Mouse (Mus musculus): Measurements from ENCODE around the gene Syce2. TPM values are rescaled to one million over a fixed set of nuclear protein-coding genes. Genes with fewer than 3 reads are reported as not detected.

Syce2 gene
- polyA plus RNA-seq, 1 experiment from 2014 or later, result 60.7 TPM

DNA sequence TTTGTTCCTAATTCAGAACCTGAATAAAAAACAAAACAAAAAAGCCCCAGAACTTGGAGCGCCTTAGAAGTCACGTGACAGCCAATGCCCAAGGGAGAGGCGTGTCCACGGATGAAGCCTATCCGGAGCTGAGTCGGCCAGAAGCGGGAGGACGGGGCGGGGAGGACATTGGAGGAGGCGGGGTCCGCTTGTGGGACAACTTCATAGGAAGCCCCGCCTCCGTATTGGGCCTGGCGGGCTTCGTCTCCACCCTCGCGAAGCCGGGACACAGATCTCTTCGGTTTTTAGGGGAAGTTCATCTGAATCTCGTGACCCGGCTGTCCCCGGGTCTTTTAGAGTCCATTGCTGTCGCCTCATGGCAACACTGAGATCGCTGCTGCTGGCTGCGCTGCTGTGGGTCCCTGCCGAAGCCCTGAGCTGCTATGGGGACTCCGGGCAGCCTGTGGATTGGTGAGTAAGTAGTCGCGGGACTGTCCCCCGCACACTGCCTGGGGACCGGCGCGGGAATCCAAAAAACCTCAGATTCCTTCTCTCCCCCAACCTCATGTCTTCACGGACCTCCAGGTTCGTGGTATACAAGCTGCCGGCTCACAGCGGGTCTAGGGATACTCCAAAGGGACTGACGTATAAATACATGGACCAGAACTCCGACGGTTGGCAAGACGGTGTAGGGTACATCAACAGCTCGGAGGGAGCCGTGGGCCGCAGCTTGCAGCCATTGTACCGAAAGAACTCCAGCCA is 36.7 kb downstream of the Syce2 start, which contains the start of gene Dnase2a:
Gene Dnase2a, plus strand, starts transcription at position 140 of the 741 bp plus-strand sequence.
- Histone ChIP-seq H3K9ac (replicated peaks; ENCODE audit: low read length) (peak within 1 kb of the TSS; percentile 75), H3K4me3 (ENCODE audit: low read length) (peak within 1 kb of the TSS; percentile 57), H3K27me3 (ENCODE audit: insufficient read depth, low read length) (peaks cover 28% of the 10 kb centered on the region), H3K27ac (ENCODE audit: low read length) (no peak within 1 kb of the TSS), H3K36me3 (ENCODE audit: insufficient read depth, low read length) (no peaks in the 10 kb centered on the region), H3K4me2 (replicated peaks; ENCODE audit: low read depth, low read length) (peak within 1 kb of the TSS; percentile 93), H3K4me1 (ENCODE audit: insufficient read depth, low read length) (peaks cover 13% of the 10 kb centered on the region), H3K9me3 (ENCODE audit: low read length) (no peaks in the 10 kb centered on the region)
- ATAC-seq (ENCODE audit: low FRiP score, low TSS enrichment), result peak; percentile 89
- WGBS, result under 1% methylated on average over 45 of the region's 45 CpGs

DNA sequence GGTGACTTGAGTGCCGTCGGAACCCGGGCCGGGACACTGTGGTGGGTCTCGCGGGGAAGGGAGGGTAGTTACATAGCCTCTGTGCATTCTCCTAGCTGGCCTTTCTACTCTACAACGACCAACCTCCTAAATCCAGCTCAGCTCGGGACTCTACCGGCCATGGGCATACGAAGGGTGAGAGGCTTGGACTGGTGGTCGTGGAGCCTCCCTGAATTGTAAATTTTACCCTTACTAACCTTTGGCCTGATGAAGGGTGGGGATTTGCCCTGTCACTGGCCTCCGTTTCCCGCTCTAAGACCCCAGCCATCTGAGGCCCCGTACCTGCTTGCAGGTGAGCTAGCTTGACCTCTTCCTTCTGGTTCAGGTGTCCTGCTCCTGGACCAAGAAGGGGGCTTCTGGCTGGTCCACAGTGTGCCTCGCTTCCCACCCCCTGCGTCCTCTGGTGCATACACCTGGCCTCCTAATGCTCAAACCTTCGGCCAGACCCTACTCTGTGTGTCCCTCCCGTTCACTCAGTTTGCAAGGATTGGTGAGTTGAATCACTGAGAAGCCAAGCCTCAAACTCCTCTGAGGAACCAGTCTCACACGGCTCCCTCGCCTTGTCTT is 37.4 kb downstream of the Syce2 start:
- peaks cover 11% of the 10 kb centered on the region for H3K4me1 ChIP-seq (ENCODE audit: insufficient read depth, low read length)
- H3K9me3 ChIP-seq (ENCODE audit: low read length), result no peaks in the 10 kb centered on the region
- WGBS, result 52% methylated on average over 20 of the region's 20 CpGs
- peaks cover 33% of the 10 kb centered on the region for H3K27me3 ChIP-seq (ENCODE audit: insufficient read depth, low read length)
- no peak for ATAC-seq (ENCODE audit: low FRiP score, low TSS enrichment)
- peak overlapping the region; percentile 57 for H3K4me3 ChIP-seq (ENCODE audit: low read length)
- peak overlapping the region; percentile 75 for H3K9ac ChIP-seq (replicated peaks; ENCODE audit: low read length)
- peak overlapping the region; percentile 93 for H3K4me2 ChIP-seq (replicated peaks; ENCODE audit: low read depth, low read length)
- H3K27ac ChIP-seq (ENCODE audit: low read length), result no peak overlapping the region
- no peaks in the 10 kb centered on the region for H3K36me3 ChIP-seq (ENCODE audit: insufficient read depth, low read length)

DNA sequence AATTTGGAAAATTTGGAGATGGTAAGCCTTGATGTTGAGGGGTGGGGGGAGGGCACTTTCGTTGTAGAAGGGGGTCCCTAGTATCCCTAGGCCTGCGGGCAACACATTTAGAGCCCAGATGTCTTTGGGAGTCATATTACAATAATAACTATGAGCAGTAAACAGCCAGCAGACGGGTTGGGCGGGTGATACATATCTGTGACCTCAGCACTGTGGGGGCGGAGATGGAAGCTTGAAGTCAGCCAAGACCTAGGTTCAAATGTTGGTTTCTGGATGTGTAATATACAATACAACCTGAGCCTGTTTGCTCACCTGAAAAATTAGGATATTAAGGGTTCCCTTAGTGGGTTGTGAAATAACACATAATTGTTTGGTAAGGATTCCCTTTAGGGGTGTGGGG is 38.0 kb downstream of the Syce2 start:
- WGBS, result 60% methylated on average over 5 of the region's 5 CpGs
- peaks cover 33% of the 10 kb centered on the region for H3K27me3 ChIP-seq (ENCODE audit: insufficient read depth, low read length)
- no peak for ATAC-seq (ENCODE audit: low FRiP score, low TSS enrichment)
- H3K9me3 ChIP-seq (ENCODE audit: low read length), result no peaks in the 10 kb centered on the region
- H3K36me3 ChIP-seq (ENCODE audit: insufficient read depth, low read length), result no peaks in the 10 kb centered on the region
- H3K4me3 ChIP-seq (ENCODE audit: low read length), result no peak overlapping the region
- no peak overlapping the region for H3K4me2 ChIP-seq (replicated peaks; ENCODE audit: low read depth, low read length)
- H3K27ac ChIP-seq (ENCODE audit: low read length), result no peak overlapping the region
- H3K4me1 ChIP-seq (ENCODE audit: insufficient read depth, low read length), result peaks cover 11% of the 10 kb centered on the region
- no peak overlapping the region for H3K9ac ChIP-seq (replicated peaks; ENCODE audit: low read length)

DNA sequence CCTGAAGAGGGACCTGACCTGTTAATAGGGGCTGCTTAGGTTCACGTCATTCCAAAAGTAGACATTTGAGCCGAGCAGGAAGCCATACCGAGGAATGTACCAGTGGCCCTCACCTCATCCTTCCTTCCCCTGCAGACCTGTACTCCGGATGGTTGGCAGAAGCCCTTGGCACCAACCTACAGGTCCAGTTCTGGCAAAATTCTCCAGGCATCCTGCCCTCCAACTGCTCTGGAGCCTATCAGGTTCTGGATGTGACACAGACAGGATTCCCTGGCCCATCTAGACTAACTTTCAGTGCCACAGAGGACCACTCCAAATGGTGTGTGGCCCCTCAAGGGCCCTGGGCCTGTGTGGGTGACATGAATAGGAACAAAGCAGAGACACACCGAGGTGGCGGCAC is 38.6 kb downstream of the Syce2 start:
- Histone ChIP-seq H3K4me2 (replicated peaks; ENCODE audit: low read depth, low read length) (no peak overlapping the region), H3K36me3 (ENCODE audit: insufficient read depth, low read length) (no peaks in the 10 kb centered on the region), H3K4me3 (ENCODE audit: low read length) (no peak overlapping the region), H3K27ac (ENCODE audit: low read length) (no peak overlapping the region), H3K9ac (replicated peaks; ENCODE audit: low read length) (0 out of 2 replicates have a peak overlapping the region, but pooled peaks have one; percentile 15), H3K9me3 (ENCODE audit: low read length) (no peaks in the 10 kb centered on the region), H3K4me1 (ENCODE audit: insufficient read depth, low read length) (peaks cover 11% of the 10 kb centered on the region), H3K27me3 (ENCODE audit: insufficient read depth, low read length) (peaks cover 33% of the 10 kb centered on the region)
- ATAC-seq (ENCODE audit: low FRiP score, low TSS enrichment), result no peak
- WGBS, result 81% methylated on average over 6 of the region's 6 CpGs

DNA sequence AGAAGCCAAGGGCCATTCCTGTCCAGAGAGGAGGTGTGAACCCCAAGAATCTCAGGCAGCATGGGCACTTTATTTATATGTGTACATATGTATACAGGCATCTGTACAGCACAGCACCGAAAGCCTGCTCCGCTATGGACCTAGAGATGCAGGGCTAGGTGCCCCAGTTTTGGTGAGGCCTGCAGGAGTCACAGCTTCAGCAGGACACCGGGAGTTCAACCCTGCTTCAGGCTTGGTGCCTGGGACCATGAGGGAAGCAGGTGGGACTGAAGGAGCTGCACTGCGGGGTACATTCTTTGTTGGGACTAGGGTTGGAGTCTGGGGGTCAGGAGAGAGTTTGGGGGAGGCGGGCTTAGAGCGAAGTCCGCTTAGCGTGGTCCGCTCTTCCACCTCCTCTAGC is 39.9 kb downstream of the Syce2 start:
- ATAC-seq (ENCODE audit: low FRiP score, low TSS enrichment), result no peak
- no peak overlapping the region for H3K4me2 ChIP-seq (replicated peaks; ENCODE audit: low read depth, low read length)
- no peak overlapping the region for H3K4me3 ChIP-seq (ENCODE audit: low read length)
- WGBS, result 81% methylated on average over 9 of the region's 9 CpGs
- H3K36me3 ChIP-seq (ENCODE audit: insufficient read depth, low read length), result no peaks in the 10 kb centered on the region
- H3K9ac ChIP-seq (replicated peaks; ENCODE audit: low read length), result no peak overlapping the region
- 0 out of 2 replicates have a peak, but pooled peaks cover 2% of the 10 kb centered on the region for H3K9me3 ChIP-seq (ENCODE audit: low read length)
- H3K4me1 ChIP-seq (ENCODE audit: insufficient read depth, low read length), result peaks cover 11% of the 10 kb centered on the region
- H3K27me3 ChIP-seq (ENCODE audit: insufficient read depth, low read length), result peaks cover 36% of the 10 kb centered on the region
- no peak overlapping the region for H3K27ac ChIP-seq (ENCODE audit: low read length)

DNA sequence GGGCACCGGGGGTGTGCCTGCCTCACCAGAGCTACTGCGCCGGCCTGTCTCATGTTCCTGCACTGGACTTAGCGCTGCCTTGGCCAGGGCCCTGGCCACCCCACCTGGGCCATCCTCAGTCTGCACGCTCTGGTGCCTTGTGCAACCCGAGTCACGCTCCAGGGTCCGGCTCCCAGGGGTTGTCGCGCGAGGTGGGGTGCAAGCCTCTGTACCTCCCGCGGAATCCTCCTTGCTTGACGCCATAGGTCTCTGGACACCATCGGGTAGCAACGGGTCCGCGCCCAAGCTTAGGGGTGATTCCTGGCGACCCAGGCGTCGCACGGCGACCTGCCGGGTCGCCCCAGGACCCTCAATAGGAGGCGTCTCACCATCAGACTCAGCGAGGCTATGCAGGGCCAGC is 40.5 kb downstream of the Syce2 start:
- H3K9ac ChIP-seq (replicated peaks; ENCODE audit: low read length), result peak overlapping the region; percentile 52
- H3K4me3 ChIP-seq (ENCODE audit: low read length), result peak overlapping the region; percentile 48
- no peaks in the 10 kb centered on the region for H3K36me3 ChIP-seq (ENCODE audit: insufficient read depth, low read length)
- H3K4me1 ChIP-seq (ENCODE audit: insufficient read depth, low read length), result peaks cover 11% of the 10 kb centered on the region
- WGBS, result 20% methylated on average over 27 of the region's 27 CpGs
- H3K27me3 ChIP-seq (ENCODE audit: insufficient read depth, low read length), result peaks cover 36% of the 10 kb centered on the region
- H3K27ac ChIP-seq (ENCODE audit: low read length), result no peak overlapping the region
- no peak for ATAC-seq (ENCODE audit: low FRiP score, low TSS enrichment)
- H3K9me3 ChIP-seq (ENCODE audit: low read length), result 0 out of 2 replicates have a peak, but pooled peaks cover 2% of the 10 kb centered on the region
- H3K4me2 ChIP-seq (replicated peaks; ENCODE audit: low read depth, low read length), result peak overlapping the region; percentile 80

DNA sequence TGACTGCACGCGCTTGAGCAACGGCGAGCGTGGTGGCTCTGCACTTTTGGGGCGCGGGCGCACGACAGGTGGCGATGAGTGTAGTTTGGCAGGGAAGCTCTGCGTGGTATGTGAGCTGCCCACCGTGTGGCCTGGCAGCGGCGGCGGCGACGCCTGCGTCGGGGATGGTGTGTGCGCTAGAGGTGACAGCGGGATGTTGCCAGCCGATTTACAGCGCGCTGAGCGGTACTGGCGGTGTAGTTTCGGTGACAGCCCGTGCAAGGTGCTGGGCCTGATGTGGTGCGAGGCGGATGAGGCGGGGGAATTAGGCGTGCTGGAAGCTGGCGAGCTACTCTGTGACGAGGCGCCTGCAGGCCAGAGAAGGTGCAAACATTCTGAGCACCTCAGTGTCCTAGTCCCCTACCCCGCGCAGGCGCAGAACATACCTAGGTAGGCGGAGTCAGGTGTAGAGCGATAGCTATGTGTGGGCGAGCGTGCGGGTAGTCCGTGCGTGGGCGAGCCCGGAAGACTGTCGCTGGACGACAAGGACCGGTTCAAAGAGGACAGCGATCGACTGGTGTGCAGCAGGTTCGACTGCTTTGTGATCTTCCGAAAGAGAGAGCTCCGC is 41.1 kb downstream of the Syce2 start:
- Histone ChIP-seq H3K4me3 (ENCODE audit: low read length) (peak overlapping the region; percentile 48), H3K9ac (replicated peaks; ENCODE audit: low read length) (peak overlapping the region; percentile 52), H3K36me3 (ENCODE audit: insufficient read depth, low read length) (no peaks in the 10 kb centered on the region), H3K9me3 (ENCODE audit: low read length) (0 out of 2 replicates have a peak, but pooled peaks cover 2% of the 10 kb centered on the region), H3K27me3 (ENCODE audit: insufficient read depth, low read length) (peaks cover 40% of the 10 kb centered on the region), H3K4me2 (replicated peaks; ENCODE audit: low read depth, low read length) (peak overlapping the region; percentile 80), H3K4me1 (ENCODE audit: insufficient read depth, low read length) (peaks cover 11% of the 10 kb centered on the region), H3K27ac (ENCODE audit: low read length) (no peak overlapping the region)
- peak; percentile 57 for ATAC-seq (ENCODE audit: low FRiP score, low TSS enrichment)
- under 1% methylated on average over 55 of the region's 55 CpGs for WGBS

DNA sequence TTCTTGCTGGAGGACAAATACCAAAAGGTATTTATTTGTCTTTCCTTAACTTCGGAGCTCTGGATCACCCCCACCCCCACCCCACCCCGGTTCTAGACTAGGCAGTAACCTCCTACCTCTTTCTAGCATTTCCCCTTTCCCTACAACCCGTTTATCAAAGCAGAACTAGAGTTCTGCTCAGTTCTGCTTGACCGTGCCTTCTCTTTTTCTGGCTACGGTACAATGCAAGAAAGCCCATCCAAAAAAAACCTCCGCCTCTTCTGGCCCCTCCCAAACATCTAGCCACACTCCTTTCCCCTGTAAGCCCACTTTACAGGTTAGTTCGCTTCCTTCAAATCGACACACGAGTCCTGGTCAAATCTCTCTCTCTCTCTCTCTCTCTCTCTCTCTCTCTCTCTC is 41.6 kb downstream of the Syce2 start:
- ATAC-seq (ENCODE audit: low FRiP score, low TSS enrichment), result no peak
- no peaks in the 10 kb centered on the region for H3K36me3 ChIP-seq (ENCODE audit: insufficient read depth, low read length)
- peak overlapping the region; percentile 52 for H3K9ac ChIP-seq (replicated peaks; ENCODE audit: low read length)
- no peak overlapping the region for H3K27ac ChIP-seq (ENCODE audit: low read length)
- H3K4me1 ChIP-seq (ENCODE audit: insufficient read depth, low read length), result peaks cover 11% of the 10 kb centered on the region
- 14% methylated on average over 9 of the region's 9 CpGs for WGBS
- H3K9me3 ChIP-seq (ENCODE audit: low read length), result 0 out of 2 replicates have a peak, but pooled peaks cover 2% of the 10 kb centered on the region
- H3K4me3 ChIP-seq (ENCODE audit: low read length), result peak overlapping the region; percentile 48
- H3K4me2 ChIP-seq (replicated peaks; ENCODE audit: low read depth, low read length), result peak overlapping the region; percentile 80
- H3K27me3 ChIP-seq (ENCODE audit: insufficient read depth, low read length), result peaks cover 45% of the 10 kb centered on the region

DNA sequence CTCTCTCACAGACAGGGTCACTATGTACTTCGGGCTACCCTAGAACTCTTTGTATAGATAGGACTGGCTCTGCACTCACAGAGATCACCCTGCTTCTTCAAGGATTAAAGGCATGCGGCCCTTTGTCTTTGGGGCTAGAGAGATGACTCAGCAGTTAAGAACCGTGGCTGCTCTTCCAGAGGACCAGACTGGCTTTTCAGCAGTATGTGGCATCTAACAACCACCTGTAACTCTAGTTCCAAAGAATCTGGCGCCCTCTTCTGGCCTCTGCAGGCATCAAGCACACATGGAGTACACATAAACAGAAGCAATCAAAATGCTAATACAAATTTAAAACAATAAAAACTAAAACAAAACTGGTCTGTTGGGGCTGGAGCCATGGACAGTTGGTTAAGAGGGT is 42.0 kb downstream of the Syce2 start:
- WGBS, result 31% methylated on average over 4 of the region's 4 CpGs
- peak overlapping the region; percentile 80; the same call in 1 of the 2 replicates for H3K4me2 ChIP-seq (replicated peaks; ENCODE audit: low read depth, low read length)
- H3K4me3 ChIP-seq (ENCODE audit: low read length), result peak overlapping the region; percentile 48
- 0 out of 2 replicates have a peak, but pooled peaks cover 2% of the 10 kb centered on the region for H3K9me3 ChIP-seq (ENCODE audit: low read length)
- no peaks in the 10 kb centered on the region for H3K36me3 ChIP-seq (ENCODE audit: insufficient read depth, low read length)
- H3K4me1 ChIP-seq (ENCODE audit: insufficient read depth, low read length), result peaks cover 10% of the 10 kb centered on the region
- no peak for ATAC-seq (ENCODE audit: low FRiP score, low TSS enrichment)
- no peak overlapping the region for H3K27ac ChIP-seq (ENCODE audit: low read length)
- H3K9ac ChIP-seq (replicated peaks; ENCODE audit: low read length), result no peak overlapping the region
- H3K27me3 ChIP-seq (ENCODE audit: insufficient read depth, low read length), result peaks cover 46% of the 10 kb centered on the region
